Mouse (Mus musculus): Measurements from ENCODE around the gene 4933417A18Rik. TPM values are rescaled to one million over a fixed set of nuclear protein-coding genes. Genes with fewer than 3 reads are reported as not detected.
A peak's percentile ranks its signal among the peaks of the same experiment; 100 is the strongest.

The 4933417A18Rik gene
- polyA plus RNA-seq, 1 experiment from 2014 or later = not detected

- Histone ChIP-seq H3K36me3 (ENCODE audit: control insufficient read depth, insufficient read depth, low read length) (peaks cover 15% of the 10 kb centered on the region), H3K27ac (replicated peaks in 1 of 2; ENCODE audit: control insufficient read depth in 1 of 2, insufficient read depth in 1 of 2, low read depth in 2 of 2, low read length in 2 of 2) (peak overlapping the region; percentile 77 to 96), H3K4me1 (ENCODE audit: control insufficient read depth in 2 of 2, insufficient read depth in 2 of 2, low read length in 2 of 2) (peaks cover 2 to 18% of the 10 kb centered on the region in 2 experiments; a peak in 3 of 4 replicates), H3K4me3 (ENCODE audit: control insufficient read depth in 1 of 2, insufficient read depth in 1 of 2, low read depth in 1 of 2, low read length in 2 of 2) (peak overlapping the region; percentile 50 to 91), H3K4me2 (ENCODE audit: low read length) (peak overlapping the region; percentile 83), H3K9me3 (ENCODE audit: control insufficient read depth, low read length) (peaks cover 6% of the 10 kb centered on the region; the same call in 1 of the 2 replicates), H3K9ac (ENCODE audit: low read length) (peak overlapping the region; percentile 77), H3K27me3 (ENCODE audit: control insufficient read depth, insufficient read depth, low read length) (no peaks in the 10 kb centered on the region)
- peak; percentile 95 for ATAC-seq (ENCODE audit: insufficient number of reproducible peaks, insufficient read depth, low FRiP score, low read depth)
- WGBS = 1% methylated on average over 33 of the region's 33 CpGs
Measured at GRCm38 (mm10) chr13:34993983-34994811, 70.0 kb downstream of the 4933417A18Rik start.

- Histone ChIP-seq H3K27me3 (ENCODE audit: control insufficient read depth, insufficient read depth, low read length) (no peaks in the 10 kb centered on the region), H3K9me3 (ENCODE audit: control insufficient read depth, low read length) (peaks cover 6% of the 10 kb centered on the region; the same call in 1 of the 2 replicates), H3K27ac (replicated peaks in 1 of 2; ENCODE audit: control insufficient read depth in 1 of 2, insufficient read depth in 1 of 2, low read depth in 2 of 2, low read length in 2 of 2) (no peak overlapping the region), H3K4me2 (ENCODE audit: low read length) (no peak overlapping the region), H3K4me1 (ENCODE audit: control insufficient read depth in 2 of 2, insufficient read depth in 2 of 2, low read length in 2 of 2) (peaks cover 2 to 18% of the 10 kb centered on the region in 2 experiments; a peak in 3 of 4 replicates), H3K36me3 (ENCODE audit: control insufficient read depth, insufficient read depth, low read length) (no peaks in the 10 kb centered on the region), H3K4me3 (ENCODE audit: control insufficient read depth in 1 of 2, insufficient read depth in 1 of 2, low read depth in 1 of 2, low read length in 2 of 2) (no peak overlapping the region), H3K9ac (ENCODE audit: low read length) (no peak overlapping the region)
- 37% methylated on average over 2 of the region's 2 CpGs for WGBS
- no peak for ATAC-seq (ENCODE audit: insufficient number of reproducible peaks, insufficient read depth, low FRiP score, low read depth)
Measured at GRCm38 (mm10) chr13:34995925-34996324, 71.7 kb downstream of the 4933417A18Rik start.

Other genes starting within 250 kb of the 4933417A18Rik start
- 0.16 TPM in 1 of 2 replicates, not detected in the other for gene Fam50b, start 189.6 kb upstream of the 4933417A18Rik start, polyA plus RNA-seq (2014; fragmentation: Nextera tagmentation; extraction: Ambion mirVana)
- gene Prpf4b, start 49.1 kb upstream of the 4933417A18Rik start, polyA plus RNA-seq (2014; fragmentation: Nextera tagmentation; extraction: Ambion mirVana) = 51.2 and 53.6 TPM in 2 replicates
- 2.6 and 2.9 TPM in 2 replicates for gene Fam217a, start 99 bp upstream of the 4933417A18Rik start, polyA plus RNA-seq (2014; fragmentation: Nextera tagmentation; extraction: Ambion mirVana)
- 0.49 and 0.66 TPM in 2 replicates for gene Eci3, start 39.4 kb downstream of the 4933417A18Rik start, polyA plus RNA-seq (2014; fragmentation: Nextera tagmentation; extraction: Ambion mirVana)
- 155 and 161 TPM in 2 replicates for gene Eci2, start 102.7 kb downstream of the 4933417A18Rik start, polyA plus RNA-seq (2014; fragmentation: Nextera tagmentation; extraction: Ambion mirVana)